Comparison of ENCODE assay signal across 24 mouse cellular contexts in the genomic region with DNA sequence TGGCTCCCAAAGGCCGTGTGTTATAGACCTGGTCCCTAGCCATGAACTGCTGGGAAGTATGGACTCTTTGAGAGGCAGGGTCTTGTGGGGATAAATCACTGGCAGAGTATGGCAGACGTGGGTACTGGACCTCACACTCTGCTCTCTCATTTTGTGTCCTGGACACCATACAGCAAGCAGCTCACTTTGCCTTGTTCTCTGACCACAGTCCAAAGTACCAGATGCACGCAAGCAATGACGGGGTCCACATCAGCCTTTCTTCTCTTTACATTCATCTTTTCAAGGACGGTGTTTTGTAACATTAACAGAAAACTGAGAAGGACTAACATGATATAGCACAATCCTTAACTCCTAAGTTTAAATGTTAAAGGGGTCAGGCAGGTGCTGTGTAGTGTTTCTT.
"Had no signal": no experiment of that assay in that cellular context is flagged by ENCODE, and none has a peak within 500 bp of the region (broad histone marks: within the 10 kb centered on the region; RNA-seq: fewer than 3 reads in every experiment).

No protein-coding gene starts in this region.

- H3K9me3 ChIP-seq: limb, embryonic 10.5 days; limb, embryonic 13.5 days; liver, embryonic 13.5 days; lung, embryonic 15.5 days; megakaryocyte, embryonic 14.5 days; midbrain, embryonic 10.5 days; midbrain, embryonic 13.5 days; neural tube, embryonic 13.5 days; stomach, embryonic 15.5 days had no signal

- H3K4me3 ChIP-seq: layer of hippocampus, adult 2 months; limb, embryonic 10.5 days; limb, embryonic 13.5 days; liver, embryonic 13.5 days; lung, embryonic 15.5 days; megakaryocyte, embryonic 14.5 days; midbrain, embryonic 10.5 days; midbrain, embryonic 13.5 days; myocyte; neural tube, embryonic 13.5 days; stomach, embryonic 15.5 days had no signal

- ATAC-seq: hindbrain, postnatal 0 days; inflammation-experienced regulatory T-cells, adult 6 months; midbrain, embryonic 13.5 days; midbrain, embryonic 16.5 days had no signal

- H3K27ac ChIP-seq: hindbrain, postnatal 0 days; kidney, postnatal 0 days; layer of hippocampus, adult 2 months; limb, embryonic 10.5 days; limb, embryonic 13.5 days; liver, embryonic 13.5 days; lung, embryonic 15.5 days; midbrain, embryonic 10.5 days; midbrain, embryonic 13.5 days; neural tube, embryonic 13.5 days; stomach, embryonic 15.5 days had no signal

- H3K9ac ChIP-seq: limb, embryonic 13.5 days; liver, embryonic 13.5 days; lung, embryonic 15.5 days; midbrain, embryonic 13.5 days; neural tube, embryonic 13.5 days; stomach, embryonic 15.5 days had no signal

- DNase-seq: kidney, adult 8-10 months; layer of hippocampus, adult 9-11 months; liver, embryonic 13.5 days; lung, adult 18-20 months; lung, postnatal 10 days; lung, postnatal 36 days; retina, postnatal 1 day; right cerebral cortex, postnatal 25 days; spleen, adult 18-20 months; thymus, postnatal 25 days had no signal

- H3K4me1 ChIP-seq: limb, embryonic 10.5 days; limb, embryonic 13.5 days; liver, embryonic 13.5 days; midbrain, embryonic 10.5 days; midbrain, embryonic 13.5 days; stomach, embryonic 15.5 days had no signal

- H3K27me3 ChIP-seq: limb, embryonic 13.5 days; liver, embryonic 13.5 days; lung, embryonic 15.5 days; megakaryocyte, embryonic 14.5 days; midbrain, embryonic 13.5 days; neural tube, embryonic 13.5 days; stomach, embryonic 15.5 days had no signal

- H3K4me2 ChIP-seq: limb, embryonic 13.5 days; liver, embryonic 13.5 days; lung, embryonic 15.5 days; midbrain, embryonic 13.5 days; neural tube, embryonic 13.5 days; stomach, embryonic 15.5 days had no signal
